Mouse (Mus musculus): ENCODE data around the gene Kbtbd13. TPM values are rescaled to one million over a fixed set of nuclear protein-coding genes. Genes with fewer than 3 reads are reported as not detected.

The Kbtbd13 gene
- 1.4 and 1.6 TPM in 2 replicates for polyA plus RNA-seq (2016; fragmentation: Nextera tagmentation; extraction: Ambion mirVana)

DNA sequence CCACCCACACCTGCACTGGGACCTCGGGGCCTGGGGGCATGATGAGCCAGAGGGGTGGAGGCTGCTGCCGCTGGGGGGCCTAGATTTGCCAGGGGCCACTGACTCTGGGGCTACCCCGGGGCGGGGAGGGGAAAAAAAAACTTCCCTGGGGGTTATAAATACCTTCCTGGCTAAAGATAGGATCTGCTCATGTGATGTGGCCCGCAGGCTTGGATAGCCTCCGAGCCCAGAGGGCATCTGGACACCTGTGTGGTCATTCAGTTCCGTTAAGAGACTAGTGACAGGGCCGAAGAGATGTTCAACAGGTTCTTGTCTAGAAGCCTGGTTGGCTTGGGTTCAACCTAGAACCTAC lies at the start of gene Kbtbd13:
Kbtbd13 (minus strand) TSS at position 40 of the 352 bp plus-strand sequence.
- Histone ChIP-seq H3K4me3 (peak within 1 kb of the TSS; percentile 51), H3K9me3 (no peaks in the 10 kb centered on the region), H3K36me3 (no peaks in the 10 kb centered on the region), H3K4me1 (no peaks in the 10 kb centered on the region), H3K4me2 (replicated peaks) (peak within 1 kb of the TSS; percentile 67), H3K27me3 (peaks cover 46% of the 10 kb centered on the region), H3K27ac (no peak within 1 kb of the TSS), H3K9ac (peak within 1 kb of the TSS; percentile 60)
- WGBS, result 40% methylated on average over 8 of the region's 8 CpGs
- ATAC-seq (ENCODE audit: insufficient number of reproducible peaks, insufficient read depth, low FRiP score, low TSS enrichment), result no peak

DNA sequence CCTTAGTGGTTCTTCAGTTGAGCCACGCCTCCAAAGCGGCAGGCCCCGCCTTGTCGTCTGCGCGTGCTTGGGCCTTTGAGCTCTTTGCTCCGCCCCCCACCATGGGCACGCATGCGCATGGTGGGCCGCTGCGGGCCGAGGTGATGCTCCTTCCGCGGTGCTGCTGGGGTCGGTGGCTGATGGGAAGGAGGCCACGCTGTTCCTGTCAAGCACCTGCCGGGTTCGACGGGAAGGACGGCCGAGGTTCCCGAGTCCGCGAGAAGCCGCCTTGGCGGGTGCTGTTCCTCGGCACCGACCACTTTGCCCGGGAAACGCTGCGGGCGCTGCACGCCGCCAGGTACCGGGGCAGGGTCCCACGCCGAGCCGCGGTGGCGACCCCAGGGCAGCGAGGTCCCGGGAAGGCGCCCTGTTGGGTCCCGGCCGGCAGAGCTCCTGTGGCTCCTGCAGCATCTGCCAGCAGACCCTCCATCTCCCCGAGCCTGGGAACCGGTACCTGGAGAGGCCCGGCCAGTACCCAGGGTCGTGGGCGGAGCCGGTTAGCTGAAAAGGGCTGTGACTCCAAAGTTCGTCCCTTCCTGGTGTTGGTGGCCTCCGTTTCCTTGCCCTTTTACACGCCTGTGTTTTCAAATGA lies 44.3 kb upstream of the Kbtbd13 start, which contains the start of gene Mtfmt:
Mtfmt (plus strand) TSS at position 112 of the 631 bp plus-strand sequence.
- H3K27ac ChIP-seq, result no peak within 1 kb of the TSS
- peak; percentile 81; the same call in 1 of the 2 replicates for ATAC-seq (ENCODE audit: insufficient number of reproducible peaks, insufficient read depth, low FRiP score, low TSS enrichment)
- peak within 1 kb of the TSS; percentile 79 for H3K9ac ChIP-seq
- H3K4me2 ChIP-seq (replicated peaks), result peak within 1 kb of the TSS; percentile 50
- H3K36me3 ChIP-seq, result peaks cover 19% of the 10 kb centered on the region
- H3K27me3 ChIP-seq, result no peaks in the 10 kb centered on the region
- under 1% methylated on average over 54 of the region's 54 CpGs for WGBS
- H3K9me3 ChIP-seq, result no peaks in the 10 kb centered on the region
- peak within 1 kb of the TSS; percentile 74 for H3K4me3 ChIP-seq
- H3K4me1 ChIP-seq, result 0 out of 2 replicates have a peak, but pooled peaks cover 5% of the 10 kb centered on the region

DNA sequence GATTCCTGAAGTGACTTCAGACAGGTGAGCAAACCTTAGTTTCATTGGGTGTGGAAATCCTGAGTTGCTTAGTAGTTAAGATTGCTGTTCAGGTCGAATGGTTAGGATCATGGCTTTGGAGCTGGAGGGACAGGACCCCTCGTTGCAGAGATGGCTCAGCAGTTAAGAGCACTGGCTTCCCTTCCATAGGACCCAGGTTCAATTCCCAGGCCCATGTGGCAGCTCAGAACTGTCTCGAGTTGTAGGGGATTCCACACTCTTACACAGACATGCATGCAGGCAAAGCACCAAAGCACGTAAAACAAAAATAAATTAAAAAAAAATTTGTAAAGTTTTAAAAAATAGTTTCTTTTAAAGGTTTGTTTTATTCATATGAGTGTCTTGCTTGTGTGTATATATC lies 43.8 kb upstream of the Kbtbd13 start:
- WGBS, result 69% methylated on average over 4 of the region's 4 CpGs
- no peaks in the 10 kb centered on the region for H3K27me3 ChIP-seq
- H3K36me3 ChIP-seq, result peaks cover 13% of the 10 kb centered on the region
- H3K9ac ChIP-seq, result no peak overlapping the region
- H3K4me2 ChIP-seq (replicated peaks), result no peak overlapping the region
- no peak overlapping the region for H3K4me3 ChIP-seq
- ATAC-seq (ENCODE audit: insufficient number of reproducible peaks, insufficient read depth, low FRiP score, low TSS enrichment), result no peak
- 0 out of 2 replicates have a peak, but pooled peaks cover 5% of the 10 kb centered on the region for H3K4me1 ChIP-seq
- no peak overlapping the region for H3K27ac ChIP-seq
- no peaks in the 10 kb centered on the region for H3K9me3 ChIP-seq

DNA sequence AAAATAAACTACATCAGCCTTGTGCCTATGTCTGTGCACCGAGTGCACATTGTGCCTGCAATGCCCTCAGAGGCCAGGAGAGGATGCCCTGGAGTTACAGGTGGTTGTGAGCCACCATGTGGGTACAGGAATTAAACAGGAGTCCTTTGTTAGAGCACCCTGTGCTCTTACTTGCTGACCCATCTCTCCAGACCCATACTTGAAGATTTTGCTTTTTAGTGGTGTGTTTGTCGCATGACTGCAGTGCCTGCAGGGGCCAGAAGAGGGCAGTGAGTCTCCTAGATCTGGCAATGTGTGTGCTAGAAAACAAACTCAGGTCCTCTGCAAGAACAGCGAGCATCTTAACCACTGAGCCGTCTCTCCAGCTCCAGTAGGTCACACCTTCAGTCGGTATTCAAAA lies 42.7 kb upstream of the Kbtbd13 start:
- WGBS, result 58% methylated on average over 5 of the region's 5 CpGs
- H3K9me3 ChIP-seq, result no peaks in the 10 kb centered on the region

DNA sequence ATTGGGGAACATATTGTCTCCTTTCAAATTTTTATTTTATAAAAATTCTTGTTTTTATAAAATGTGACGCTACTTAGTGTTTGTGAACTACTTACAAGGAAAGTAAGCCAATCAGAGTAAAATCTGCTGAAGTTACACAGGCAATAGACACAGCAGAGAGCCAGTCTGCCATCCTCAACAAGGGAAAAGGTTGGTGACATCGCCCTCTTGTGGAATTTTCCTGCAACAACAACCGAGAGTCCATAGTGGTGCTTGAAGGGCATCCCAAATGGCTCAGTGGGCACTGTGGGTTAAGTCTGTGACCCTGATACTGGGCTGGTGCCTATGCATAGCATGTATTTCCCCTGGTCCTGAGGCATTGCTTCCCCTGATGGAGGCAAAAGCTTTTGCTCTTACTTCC lies 40.8 kb upstream of the Kbtbd13 start:
- no peak overlapping the region for H3K27ac ChIP-seq
- no peak overlapping the region for H3K9ac ChIP-seq
- WGBS, result 3% methylated on average over 3 of the region's 3 CpGs
- H3K27me3 ChIP-seq, result no peaks in the 10 kb centered on the region
- H3K4me2 ChIP-seq (replicated peaks), result no peak overlapping the region
- H3K9me3 ChIP-seq, result no peaks in the 10 kb centered on the region
- no peak overlapping the region for H3K4me3 ChIP-seq
- no peak for ATAC-seq (ENCODE audit: insufficient number of reproducible peaks, insufficient read depth, low FRiP score, low TSS enrichment)
- H3K4me1 ChIP-seq, result 0 out of 2 replicates have a peak, but pooled peaks cover 3% of the 10 kb centered on the region
- H3K36me3 ChIP-seq, result no peaks in the 10 kb centered on the region

More for the DNA sequence above, 42.7 kb upstream of the Kbtbd13 start:
- H3K4me2 ChIP-seq (replicated peaks), result no peak overlapping the region
- 0 out of 2 replicates have a peak, but pooled peaks cover 5% of the 10 kb centered on the region for H3K4me1 ChIP-seq
- H3K36me3 ChIP-seq, result peaks cover 9% of the 10 kb centered on the region
- no peak overlapping the region for H3K9ac ChIP-seq
- no peaks in the 10 kb centered on the region for H3K27me3 ChIP-seq
- no peak overlapping the region for H3K27ac ChIP-seq
- no peak overlapping the region for H3K4me3 ChIP-seq
- no peak for ATAC-seq (ENCODE audit: insufficient number of reproducible peaks, insufficient read depth, low FRiP score, low TSS enrichment)

DNA sequence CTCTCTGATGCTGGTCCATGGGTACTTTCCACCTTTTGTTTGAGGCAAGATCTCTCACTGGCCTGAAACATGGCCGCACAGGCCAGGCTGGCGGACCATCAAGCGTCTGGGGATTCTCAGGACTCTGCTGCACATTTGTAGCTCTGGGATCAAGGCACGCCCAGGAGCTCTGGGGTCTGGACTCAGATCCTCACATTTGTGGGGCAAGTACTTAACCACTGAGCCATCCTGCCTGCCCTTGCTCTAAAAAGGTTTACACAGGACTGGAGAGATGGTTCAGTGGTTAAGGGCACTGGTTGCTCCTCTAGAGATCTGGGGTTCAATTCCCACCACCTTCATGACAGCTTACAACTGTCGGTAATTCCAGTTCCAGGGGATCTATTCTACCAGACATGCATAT lies 39.5 kb upstream of the Kbtbd13 start:
- H3K27me3 ChIP-seq, result no peaks in the 10 kb centered on the region
- H3K4me1 ChIP-seq, result no peaks in the 10 kb centered on the region
- H3K9ac ChIP-seq, result no peak overlapping the region
- H3K27ac ChIP-seq, result no peak overlapping the region
- H3K9me3 ChIP-seq, result no peaks in the 10 kb centered on the region
- H3K4me3 ChIP-seq, result no peak overlapping the region
- no peak for ATAC-seq (ENCODE audit: insufficient number of reproducible peaks, insufficient read depth, low FRiP score, low TSS enrichment)
- 84% methylated on average over 5 of the region's 5 CpGs for WGBS
- no peaks in the 10 kb centered on the region for H3K36me3 ChIP-seq
- no peak overlapping the region for H3K4me2 ChIP-seq (replicated peaks)

DNA sequence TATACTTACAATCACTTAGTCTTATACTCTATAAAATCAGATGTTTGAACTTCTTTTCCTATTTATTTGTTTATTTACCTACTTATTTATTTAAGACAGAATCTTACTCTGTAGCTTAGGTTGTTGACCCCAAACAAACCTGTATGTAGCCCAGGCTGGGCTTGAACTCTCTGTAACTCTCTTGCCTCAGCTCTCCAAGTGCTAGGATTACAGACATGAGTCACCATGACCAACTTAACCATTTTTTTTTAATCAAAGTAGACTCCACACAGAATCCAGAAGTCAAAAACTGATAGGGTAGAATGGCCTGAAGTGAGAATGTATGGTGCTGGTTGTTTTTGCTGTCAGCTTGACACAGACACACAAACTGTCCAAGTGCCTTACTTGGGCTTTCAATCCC lies 38.9 kb upstream of the Kbtbd13 start:
- no peaks in the 10 kb centered on the region for H3K36me3 ChIP-seq
- H3K4me1 ChIP-seq, result no peaks in the 10 kb centered on the region
- H3K9me3 ChIP-seq, result no peaks in the 10 kb centered on the region
- H3K27me3 ChIP-seq, result no peaks in the 10 kb centered on the region
- ATAC-seq (ENCODE audit: insufficient number of reproducible peaks, insufficient read depth, low FRiP score, low TSS enrichment), result no peak
- no peak overlapping the region for H3K4me2 ChIP-seq (replicated peaks)
- H3K4me3 ChIP-seq, result no peak overlapping the region
- no peak overlapping the region for H3K27ac ChIP-seq
- H3K9ac ChIP-seq, result no peak overlapping the region

DNA sequence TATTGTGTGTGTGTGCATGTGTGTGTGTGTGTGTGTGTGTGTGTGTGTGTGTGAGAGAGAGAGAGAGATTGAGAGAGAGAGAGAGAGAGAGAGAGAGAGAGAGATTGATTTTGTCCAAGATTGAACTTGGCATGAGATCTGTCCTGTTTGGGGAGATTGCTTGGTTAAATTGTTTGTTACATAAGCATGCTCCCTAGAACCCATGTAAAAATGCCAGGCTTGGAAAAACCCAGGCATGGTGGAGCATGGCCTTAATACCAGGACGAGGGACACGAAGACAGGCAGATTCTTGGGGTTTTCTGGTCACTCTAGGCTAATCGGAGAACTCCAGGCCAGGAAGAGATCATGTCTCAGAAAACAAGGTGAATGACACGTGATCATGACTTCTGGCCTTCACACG lies 36.6 kb upstream of the Kbtbd13 start:
- no peak overlapping the region for H3K4me2 ChIP-seq (replicated peaks)
- H3K4me1 ChIP-seq, result no peaks in the 10 kb centered on the region
- 84% methylated on average over 5 of the region's 5 CpGs for WGBS

DNA sequence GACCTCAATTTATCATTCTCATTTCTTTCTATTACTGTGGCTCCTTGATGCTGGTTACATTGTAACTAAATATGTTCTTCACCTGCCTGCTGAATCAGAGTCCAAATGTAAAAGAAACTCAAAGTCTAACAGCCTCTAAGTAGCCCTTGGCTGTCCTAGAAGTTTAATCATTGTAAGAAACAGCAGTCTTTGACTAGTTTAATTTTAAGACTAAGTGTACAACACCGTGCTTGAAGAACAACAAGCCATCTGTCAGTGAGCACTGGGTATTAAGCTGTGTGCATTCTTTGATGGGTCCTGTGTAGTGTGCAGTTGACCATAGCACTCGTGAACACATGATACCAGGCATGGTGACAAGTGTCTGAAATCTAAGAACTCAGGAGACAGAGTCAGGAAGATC lies 36.1 kb upstream of the Kbtbd13 start:
- H3K9me3 ChIP-seq, result no peaks in the 10 kb centered on the region
- H3K9ac ChIP-seq, result no peak overlapping the region
- WGBS, result 74% methylated on average over 2 of the region's 2 CpGs
- H3K4me3 ChIP-seq, result no peak overlapping the region
- no peak for ATAC-seq (ENCODE audit: insufficient number of reproducible peaks, insufficient read depth, low FRiP score, low TSS enrichment)
- H3K27ac ChIP-seq, result no peak overlapping the region
- H3K36me3 ChIP-seq, result no peaks in the 10 kb centered on the region
- no peaks in the 10 kb centered on the region for H3K27me3 ChIP-seq
- no peak overlapping the region for H3K4me2 ChIP-seq (replicated peaks)
- no peaks in the 10 kb centered on the region for H3K4me1 ChIP-seq

More for the DNA sequence above, 36.6 kb upstream of the Kbtbd13 start:
- no peak overlapping the region for H3K9ac ChIP-seq
- no peak overlapping the region for H3K27ac ChIP-seq
- H3K9me3 ChIP-seq, result no peaks in the 10 kb centered on the region
- no peak overlapping the region for H3K4me3 ChIP-seq
- no peaks in the 10 kb centered on the region for H3K27me3 ChIP-seq
- no peak for ATAC-seq (ENCODE audit: insufficient number of reproducible peaks, insufficient read depth, low FRiP score, low TSS enrichment)
- H3K36me3 ChIP-seq, result no peaks in the 10 kb centered on the region

DNA sequence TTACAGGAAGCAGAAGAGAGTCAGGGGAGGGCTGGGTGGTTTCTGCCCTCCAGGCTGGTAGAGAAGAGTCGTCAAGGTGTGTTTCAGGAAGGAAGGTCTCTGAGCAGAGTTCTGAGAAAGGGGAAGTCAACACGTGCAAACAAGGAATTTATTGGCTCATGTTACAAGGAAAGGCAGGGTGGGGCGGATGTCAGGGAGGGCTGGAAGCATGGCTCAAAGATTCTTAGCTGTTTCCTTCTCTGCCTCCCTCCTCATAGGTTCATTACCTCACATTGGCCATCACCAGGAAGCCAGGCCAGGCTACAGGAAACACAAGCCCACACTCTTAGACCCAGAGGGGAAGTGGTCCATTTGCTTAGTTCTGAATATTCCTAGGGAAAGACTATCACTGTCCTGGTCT lies 32.9 kb upstream of the Kbtbd13 start:
- no peak overlapping the region for H3K9ac ChIP-seq
- no peaks in the 10 kb centered on the region for H3K27me3 ChIP-seq
- no peak overlapping the region for H3K27ac ChIP-seq
- H3K4me3 ChIP-seq, result no peak overlapping the region
- H3K4me1 ChIP-seq, result no peaks in the 10 kb centered on the region
- no peaks in the 10 kb centered on the region for H3K36me3 ChIP-seq
- no peaks in the 10 kb centered on the region for H3K9me3 ChIP-seq
- WGBS, result 27% methylated on average over 3 of the region's 3 CpGs
- no peak for ATAC-seq (ENCODE audit: insufficient number of reproducible peaks, insufficient read depth, low FRiP score, low TSS enrichment)
- no peak overlapping the region for H3K4me2 ChIP-seq (replicated peaks)

DNA sequence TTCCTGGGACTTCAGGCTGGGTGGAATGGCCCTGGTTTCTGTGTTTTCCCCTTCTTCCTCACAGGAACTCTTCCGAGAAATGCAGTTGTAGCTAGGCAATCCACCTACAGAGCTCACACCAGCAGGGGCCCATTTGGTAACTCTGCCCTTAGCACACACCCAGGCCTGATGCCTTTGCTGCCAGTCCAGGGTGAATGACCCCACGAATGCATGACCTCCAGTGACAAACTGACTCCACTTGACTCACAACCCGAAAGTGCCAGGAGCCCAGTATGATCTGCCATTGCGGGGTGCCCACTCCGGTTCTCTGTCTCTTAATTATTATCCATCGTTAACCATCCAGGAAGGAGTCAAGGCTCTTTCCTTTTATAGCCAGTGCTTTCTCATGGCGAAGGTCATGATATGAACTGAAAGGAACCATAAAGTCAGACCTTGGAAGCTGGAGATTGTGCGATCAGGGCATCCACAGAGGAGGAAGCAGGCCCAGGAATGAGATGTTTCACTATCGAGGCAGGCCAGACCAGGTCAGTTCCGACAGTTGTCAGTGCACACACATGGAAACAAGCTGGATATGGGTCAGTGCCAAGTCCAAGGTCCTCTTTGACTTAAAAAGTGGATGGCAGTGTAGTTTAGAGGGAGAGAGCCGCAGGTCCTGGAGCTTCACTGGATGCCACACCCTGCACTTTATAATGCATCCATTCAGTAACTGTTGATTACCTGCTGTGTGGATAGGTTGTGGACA lies 31.5 kb upstream of the Kbtbd13 start, which contains the start of gene Slc51b:
Slc51b (minus strand) TSS at position 196 of the 742 bp plus-strand sequence.
- Histone ChIP-seq H3K9me3 (no peaks in the 10 kb centered on the region), H3K9ac (no peak within 1 kb of the TSS), H3K4me2 (replicated peaks) (no peak within 1 kb of the TSS), H3K36me3 (no peaks in the 10 kb centered on the region), H3K27ac (no peak within 1 kb of the TSS), H3K27me3 (no peaks in the 10 kb centered on the region), H3K4me3 (no peak within 1 kb of the TSS), H3K4me1 (no peaks in the 10 kb centered on the region)
- 78% methylated on average over 11 of the region's 11 CpGs for WGBS
- no peak for ATAC-seq (ENCODE audit: insufficient number of reproducible peaks, insufficient read depth, low FRiP score, low TSS enrichment)

DNA sequence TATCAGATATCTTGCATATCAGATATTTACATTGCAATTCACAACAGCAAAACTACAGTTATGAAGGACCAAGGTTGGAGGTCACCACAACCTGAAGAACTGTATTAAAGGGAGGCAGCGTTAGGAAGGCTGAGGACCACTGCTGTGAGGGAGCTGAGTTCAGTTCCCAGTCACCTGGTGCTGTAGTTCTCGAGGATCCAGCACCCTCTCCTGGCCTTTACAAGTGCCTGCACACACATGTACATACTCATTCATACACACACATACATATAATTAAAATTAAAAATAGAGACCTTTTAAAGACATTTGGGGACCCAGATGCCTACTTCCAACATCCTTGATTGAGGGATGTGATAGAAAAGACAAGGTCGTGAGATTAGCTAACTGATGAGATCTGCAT lies 28.2 kb upstream of the Kbtbd13 start:
- H3K27me3 ChIP-seq, result no peaks in the 10 kb centered on the region
- H3K4me1 ChIP-seq, result no peaks in the 10 kb centered on the region
- H3K36me3 ChIP-seq, result no peaks in the 10 kb centered on the region
- H3K27ac ChIP-seq, result no peak overlapping the region
- ATAC-seq (ENCODE audit: insufficient number of reproducible peaks, insufficient read depth, low FRiP score, low TSS enrichment), result no peak
- no peak overlapping the region for H3K9ac ChIP-seq
- H3K4me2 ChIP-seq (replicated peaks), result no peak overlapping the region
- no peaks in the 10 kb centered on the region for H3K9me3 ChIP-seq
- no peak overlapping the region for H3K4me3 ChIP-seq
- WGBS, result 77% methylated on average over 3 of the region's 3 CpGs

All from embryonic facial prominence, embryonic 12.5 days (tissue).